Mouse (Mus musculus) layer of hippocampus, adult 18-20 months (tissue): Measurements from ENCODE around the gene Cwc25. TPM values are rescaled to one million over a fixed set of nuclear protein-coding genes. Genes with fewer than 3 reads are reported as not detected.
"Not testable (repeated sequence)": the region's sequence is repeated elsewhere in the genome, so short reads cannot be mapped to it uniquely, and the experiment has no call there.

Experiments
- DNase-seq, 2 experiments: peaks; one replicate each; pipeline ENCODE4 v3.0.0; 2022; ENCODE audit warnings: low spot score in 2 of 2
- total RNA-seq, 2 experiments: library from RNA; stranded (reverse); gene quantifications; 2 replicates each; pipeline ENCODE4 v1.2.3; 2021

The Cwc25 gene
- total RNA-seq, 2 experiments from 2014 or later, result 18.6 to 23.2 TPM

DNA sequence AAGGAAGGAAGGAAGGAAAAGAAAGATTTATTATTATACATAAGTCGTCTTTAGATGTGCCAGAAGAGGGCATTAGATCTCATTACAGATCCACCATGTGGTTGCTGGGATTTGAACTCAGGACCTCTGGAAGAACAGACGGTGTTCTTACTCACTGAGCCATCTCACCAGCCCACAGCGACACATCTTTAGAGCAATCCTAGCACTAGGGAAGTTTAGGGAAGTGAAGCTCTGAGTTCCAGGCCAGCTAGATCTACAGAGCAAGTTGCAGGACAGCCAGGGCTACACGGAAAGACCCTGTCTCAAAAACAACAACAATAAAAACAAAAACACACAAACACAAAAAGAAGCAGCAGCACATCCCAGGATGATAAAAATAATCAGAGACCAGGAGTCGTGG lies 31.5 kb downstream of the Cwc25 start:
- DNase-seq, result not testable (repeated sequence)

GRCm38 (mm10) chr11:97733689-97734088 lies 32.7 kb downstream of the Cwc25 start:
- no peak for DNase-seq

GRCm38 (mm10) chr11:97728730-97729129 lies 37.6 kb downstream of the Cwc25 start:
- DNase-seq, result no peak

- no peak for DNase-seq
Observed at GRCm38 (mm10) chr11:97728311-97728710, 38.0 kb downstream of the Cwc25 start.

DNA sequence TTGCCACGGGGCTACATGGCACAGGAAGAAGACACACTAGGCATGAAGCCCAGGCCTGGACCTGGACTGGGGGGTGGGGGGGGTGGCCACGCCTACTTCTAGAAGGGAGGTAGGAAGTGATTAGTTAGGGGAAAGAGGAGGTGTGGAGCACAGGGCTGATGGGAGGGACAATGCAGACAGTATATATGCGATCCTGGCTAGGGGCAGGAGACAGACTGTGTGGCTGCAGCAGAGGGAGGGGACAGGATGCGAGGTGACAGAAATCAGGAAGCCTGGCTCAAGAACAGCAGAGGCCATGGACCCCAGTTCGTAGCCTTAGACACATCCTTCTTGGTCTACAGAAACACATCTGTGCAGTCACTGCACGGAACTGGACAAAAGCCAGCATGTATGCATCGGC lies 42.6 kb downstream of the Cwc25 start:
- no peak for DNase-seq

GRCm38 (mm10) chr11:97721338-97721737 lies 45.0 kb downstream of the Cwc25 start:
- DNase-seq, result no peak

DNA sequence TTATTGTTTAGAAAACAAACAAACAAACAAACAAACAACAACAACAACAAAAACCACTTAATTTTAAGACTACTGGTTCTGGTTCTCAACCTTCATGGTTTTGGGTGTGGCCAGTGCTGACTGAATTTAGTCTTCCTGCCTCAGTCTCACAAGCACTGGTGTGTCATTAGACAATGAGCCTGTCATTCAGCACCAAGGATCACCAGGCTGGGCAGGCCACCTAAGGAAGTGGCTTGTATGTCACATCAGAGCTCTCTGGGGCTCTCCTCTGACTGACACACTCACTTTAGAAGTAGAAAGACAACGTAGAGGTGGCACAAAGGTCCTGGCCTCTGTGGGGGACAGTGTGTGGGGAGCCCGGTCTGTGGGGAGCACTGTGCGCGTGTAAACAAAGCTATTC lies 47.3 kb downstream of the Cwc25 start:
- no peak for DNase-seq

- no peak for DNase-seq
Observed at GRCm38 (mm10) chr11:97718281-97718860, 48.0 kb downstream of the Cwc25 start.

- DNase-seq, result no peak
Observed at GRCm38 (mm10) chr11:97717369-97718280, 48.7 kb downstream of the Cwc25 start.

GRCm38 (mm10) chr11:97716021-97716420 lies 50.3 kb downstream of the Cwc25 start:
- no peak for DNase-seq

DNA sequence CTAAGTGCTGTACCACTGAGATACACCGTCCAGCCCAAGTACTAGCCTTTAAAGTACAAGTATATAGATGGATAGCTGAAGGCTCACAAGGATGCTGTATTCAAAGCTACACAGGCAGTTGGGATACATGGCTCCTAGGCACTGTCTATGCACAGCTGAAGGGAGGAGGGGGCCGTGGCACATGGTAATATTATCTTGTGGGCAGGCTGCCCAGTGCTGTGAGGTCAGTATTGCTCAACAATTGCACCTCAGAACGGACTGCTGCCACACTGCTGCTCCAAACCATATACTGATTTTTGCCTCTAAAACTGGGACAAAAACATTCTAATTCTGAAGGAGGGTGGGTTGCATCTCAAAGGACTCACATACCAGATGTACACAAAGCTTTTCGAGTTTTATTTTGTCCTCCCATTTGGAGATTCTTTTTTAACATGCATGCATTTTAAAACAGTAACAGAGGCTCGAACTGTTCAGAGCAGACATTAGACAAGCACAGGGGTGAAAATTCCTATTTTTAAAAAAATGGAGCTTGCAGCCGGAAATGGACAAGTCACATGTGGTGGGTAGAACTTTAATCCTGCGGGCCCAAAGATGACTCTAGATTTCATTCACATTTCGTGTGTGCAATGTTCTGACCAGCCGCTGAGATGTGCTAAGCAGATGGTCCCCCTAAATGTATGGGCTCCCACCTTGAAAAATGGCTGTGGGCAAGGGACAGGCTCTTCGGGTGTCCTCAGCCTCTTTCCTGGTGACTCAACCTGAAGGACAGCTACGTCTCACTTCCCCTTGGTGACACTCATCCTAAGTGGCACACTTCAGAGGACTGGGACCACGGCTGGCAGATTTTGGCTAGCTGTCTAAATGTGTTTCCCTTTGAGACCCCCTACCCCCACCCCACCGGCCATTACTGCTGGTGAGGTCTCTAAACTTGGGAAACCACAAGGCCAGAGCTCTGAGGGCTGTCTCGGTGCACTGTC lies 51.3 kb downstream of the Cwc25 start:
- DNase-seq, result no peak

DNA sequence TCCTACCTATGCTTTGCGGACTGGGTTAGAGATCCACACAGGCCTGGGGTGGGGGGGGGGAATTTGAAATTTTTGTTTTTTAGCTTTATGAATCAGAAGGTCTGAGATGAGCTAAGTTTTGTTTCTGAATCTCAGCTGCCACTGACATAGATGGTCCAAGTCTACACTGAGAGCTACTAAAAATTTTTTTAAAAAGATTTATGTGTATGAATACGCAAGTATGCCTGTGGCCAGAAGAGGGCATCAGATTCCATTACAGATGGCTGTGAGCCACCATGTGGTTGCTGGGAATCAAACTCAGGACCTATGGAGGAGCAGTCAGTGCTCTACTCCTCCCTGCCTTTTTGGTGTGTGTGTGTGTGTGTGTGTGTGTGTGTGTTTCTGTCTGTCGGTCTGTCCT lies 52.0 kb downstream of the Cwc25 start:
- DNase-seq, result no peak

- no peak for DNase-seq
Observed at GRCm38 (mm10) chr11:97713896-97714295, 52.5 kb downstream of the Cwc25 start.

- DNase-seq, result no peak
Observed at GRCm38 (mm10) chr11:97712286-97712685, 54.1 kb downstream of the Cwc25 start.

DNA sequence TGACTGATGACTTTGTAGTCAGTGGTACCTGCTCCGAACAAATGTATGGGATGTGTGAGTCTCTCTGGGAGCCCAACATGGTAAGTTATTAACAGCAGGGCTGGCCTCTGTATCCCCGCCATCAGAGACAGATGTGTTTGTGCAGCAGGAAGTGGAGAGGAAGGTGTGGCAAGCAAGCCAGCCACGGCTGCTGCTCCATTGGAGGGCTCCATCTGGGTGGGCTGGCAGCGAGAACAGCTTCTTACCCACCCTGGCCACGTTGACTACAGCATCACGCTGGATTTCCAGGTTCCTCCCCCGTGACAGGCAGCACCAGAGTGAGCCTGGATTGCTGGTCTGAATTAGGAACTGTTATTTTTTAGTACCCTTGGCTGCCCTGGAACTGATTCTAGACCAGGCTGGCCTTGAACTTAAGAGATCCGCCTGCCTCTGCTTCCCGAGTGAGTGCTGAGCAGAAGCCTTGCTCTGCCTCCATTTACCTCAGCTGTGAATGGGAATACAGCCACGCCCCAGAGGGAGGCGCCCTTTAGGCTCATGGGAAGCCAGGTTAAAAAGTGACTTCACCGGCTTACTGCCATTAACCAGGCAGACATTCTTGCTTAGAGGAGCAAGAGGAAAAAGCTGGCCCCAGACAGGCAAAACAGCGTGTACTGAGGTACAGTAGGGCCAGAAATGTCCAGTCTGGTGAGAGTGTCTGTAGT lies 55.0 kb downstream of the Cwc25 start:
- no peak for DNase-seq

GRCm38 (mm10) chr11:97710067-97710466 lies 56.3 kb downstream of the Cwc25 start:
- not testable (repeated sequence) for DNase-seq

- peak; percentile 99 to 100 for DNase-seq
Observed at GRCm38 (mm10) chr11:97703039-97703826, 63.1 kb downstream of the Cwc25 start, which contains the start of gene Psmb3. TSS of gene Psmb3 (plus strand) at chr11:97703399.

GRCm38 (mm10) chr11:97702393-97702745 lies 64.0 kb downstream of the Cwc25 start:
- peak; percentile 85 to 94 for DNase-seq

- DNase-seq, result no peak
Observed at GRCm38 (mm10) chr11:97701581-97702392, 64.6 kb downstream of the Cwc25 start.
